Mouse (Mus musculus) Muller cell, postnatal 12 days (primary cell): Measurements from ENCODE around the gene Tcl1.
"Not testable (repeated sequence)": the region's sequence is repeated elsewhere in the genome, so short reads cannot be mapped to it uniquely, and the experiment has no call there.

Source experiments
- DNase-seq: peaks from one replicate; pipeline ENCODE4 v3.0.0-alpha.2; 2015; ENCODE audit errors: inconsistent ontology term

Gene Tcl1

GRCm38 (mm10) chr12:105222601-105223319 is at the start of gene Tcl1:
Gene Tcl1, minus strand, starts transcription at chr12:105222793.
- DNase-seq, result no peak

DNA sequence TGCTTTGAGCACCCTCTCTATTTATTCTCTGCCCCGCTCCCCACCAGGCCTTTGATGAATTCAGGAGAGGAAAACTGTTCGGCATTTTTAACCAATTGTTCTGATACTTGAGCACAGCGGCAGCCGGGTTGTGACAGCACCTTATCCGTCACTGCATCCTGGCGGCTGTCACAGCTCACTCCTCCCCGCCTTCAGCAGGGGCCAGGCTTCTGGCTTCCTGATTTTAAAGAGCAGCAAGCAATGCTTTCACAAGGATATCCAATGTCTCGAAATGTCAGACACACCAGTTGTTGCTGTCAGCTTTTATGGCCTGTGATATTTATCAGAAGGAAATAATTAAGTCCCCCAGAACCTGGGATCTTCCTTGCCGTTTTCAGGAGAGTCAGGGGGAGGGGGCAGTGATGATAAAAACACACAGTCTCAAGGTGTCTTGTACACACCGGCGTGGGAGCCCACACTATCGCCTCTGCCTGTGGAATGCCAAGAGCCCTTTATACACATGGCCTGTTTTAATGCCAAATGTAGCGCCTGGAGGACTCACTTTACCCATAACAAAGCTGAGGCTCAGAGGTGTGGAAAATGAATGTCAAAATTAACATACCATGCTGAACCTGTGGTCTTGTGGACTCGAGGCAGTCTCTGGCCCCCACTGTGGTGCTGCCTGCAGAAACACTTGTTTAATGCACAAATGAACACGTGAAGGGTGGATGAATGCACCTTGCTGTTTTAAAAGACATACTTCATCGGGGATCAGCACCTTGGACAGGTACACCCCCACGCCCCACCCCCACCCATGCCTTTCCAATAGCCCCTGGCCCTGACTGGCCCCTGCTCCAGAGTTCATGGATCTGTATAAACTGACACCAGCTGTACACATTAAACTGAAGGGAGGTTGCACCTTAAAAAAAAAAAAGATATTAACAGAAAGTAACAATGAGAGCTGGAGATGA is 48.7 kb upstream of the Tcl1 start:
- no peak for DNase-seq

- DNase-seq, result no peak
Observed at GRCm38 (mm10) chr12:105267076-105267475, 44.5 kb upstream of the Tcl1 start.

DNA sequence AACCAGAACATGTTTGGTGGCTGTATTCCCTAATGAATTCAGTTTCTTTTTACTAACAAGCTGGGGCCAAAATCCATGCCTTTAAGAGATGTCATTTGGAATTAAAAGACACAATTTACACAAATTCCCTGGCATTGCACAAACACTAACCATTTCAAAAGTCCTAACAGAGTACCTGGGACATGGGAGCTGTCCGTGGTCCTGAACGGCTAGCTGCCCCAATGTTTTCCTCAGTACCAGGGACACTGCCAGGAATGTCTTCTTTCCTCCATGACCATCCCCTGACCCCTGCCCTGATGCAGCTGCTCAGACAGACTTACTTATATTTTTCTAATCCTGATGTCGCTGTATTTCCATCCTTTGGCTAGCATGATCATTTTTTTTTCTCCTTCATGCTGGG is 43.5 kb upstream of the Tcl1 start:
- DNase-seq, result peak; percentile 42

- DNase-seq, result no peak
Observed at GRCm38 (mm10) chr12:105259221-105259620, 36.6 kb upstream of the Tcl1 start.

GRCm38 (mm10) chr12:105258787-105259186 is 36.2 kb upstream of the Tcl1 start:
- DNase-seq, result no peak

DNA sequence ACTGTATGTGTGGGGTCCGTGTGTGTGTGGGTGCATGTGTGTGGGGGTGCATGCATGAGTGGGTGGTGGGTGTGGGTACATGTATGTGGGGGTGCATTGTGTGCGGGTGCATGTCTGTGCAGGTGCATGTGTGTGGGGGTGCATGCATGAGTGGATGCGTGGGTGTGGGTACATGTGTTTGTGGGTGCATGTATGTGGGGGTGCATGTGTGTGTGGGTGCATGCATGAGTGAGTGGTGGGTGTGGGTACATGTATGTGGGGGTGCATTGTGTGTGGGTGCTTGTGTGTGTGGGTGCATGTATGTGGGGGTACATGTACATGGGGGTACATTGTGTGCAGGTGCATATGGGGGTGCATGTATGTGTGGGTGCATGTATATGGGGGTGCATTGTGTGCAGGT is 31.2 kb upstream of the Tcl1 start:
- DNase-seq, result no peak

DNA sequence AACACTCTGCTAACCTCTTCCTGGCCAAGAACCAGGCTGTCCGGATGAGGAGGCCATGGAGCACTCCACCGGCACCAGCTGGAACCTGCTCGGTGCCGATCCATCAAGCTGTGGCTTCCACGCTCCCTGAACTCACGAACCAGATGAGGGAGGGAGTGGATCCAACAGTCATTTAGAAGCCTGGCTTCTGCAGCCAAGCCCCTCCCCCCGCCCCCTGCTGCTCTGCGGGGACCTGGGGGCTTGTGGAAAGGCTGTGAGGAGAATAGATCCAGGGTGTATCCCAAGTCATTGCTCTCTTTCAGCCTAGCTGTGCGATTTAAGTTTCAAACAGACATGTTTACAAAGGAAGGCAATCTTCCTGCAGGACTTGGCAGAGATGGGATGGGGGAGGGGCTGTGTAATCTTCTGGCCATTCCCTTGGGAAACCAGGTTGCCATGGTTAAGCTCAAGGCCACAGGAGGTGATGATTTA is 26.2 kb upstream of the Tcl1 start:
- DNase-seq, result peak; percentile 3

- DNase-seq, result no peak
Observed at GRCm38 (mm10) chr12:105239060-105239459, 16.5 kb upstream of the Tcl1 start.

GRCm38 (mm10) chr12:105235091-105235490 is 12.5 kb upstream of the Tcl1 start:
- DNase-seq, result no peak

- DNase-seq, result peak; percentile 6
Observed at GRCm38 (mm10) chr12:105234362-105234761, 11.8 kb upstream of the Tcl1 start.

- no peak for DNase-seq
Observed at GRCm38 (mm10) chr12:105224621-105225320, 2.2 kb upstream of the Tcl1 start.

- DNase-seq, result no peak
Observed at GRCm38 (mm10) chr12:105217101-105217760, 5.4 kb downstream of the Tcl1 start.

- DNase-seq, result no peak
Observed at GRCm38 (mm10) chr12:105209231-105209630, 13.4 kb downstream of the Tcl1 start.

DNA sequence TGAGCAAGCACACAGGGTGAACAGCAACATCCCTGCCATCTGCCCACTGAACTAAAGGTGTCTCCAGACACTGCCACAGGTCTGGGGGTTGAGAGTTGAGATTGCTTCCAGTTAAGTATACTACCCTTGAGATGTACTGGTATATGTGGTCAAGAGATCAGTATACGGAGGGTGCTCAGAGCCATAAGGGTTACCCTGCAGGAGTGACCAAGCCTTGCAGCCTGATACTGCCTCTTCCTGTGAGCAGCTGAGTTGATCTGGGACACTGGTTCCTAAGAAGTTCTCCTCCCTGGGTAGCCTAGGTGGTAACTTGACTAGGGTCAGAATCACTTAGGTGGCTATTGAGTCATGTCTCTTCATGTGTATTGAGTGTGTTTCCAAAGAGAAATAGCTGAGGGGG is 14.2 kb downstream of the Tcl1 start:
- DNase-seq, result no peak

GRCm38 (mm10) chr12:105207071-105207470 is 15.5 kb downstream of the Tcl1 start:
- DNase-seq, result no peak

- DNase-seq, result not testable (repeated sequence)
Observed at GRCm38 (mm10) chr12:105201657-105202056, 20.9 kb downstream of the Tcl1 start, which contains the start of gene Tcl1b4. Gene Tcl1b4, plus strand, starts transcription at chr12:105201957.

GRCm38 (mm10) chr12:105199684-105200497 is 22.7 kb downstream of the Tcl1 start:
- not testable (repeated sequence) for DNase-seq

DNA sequence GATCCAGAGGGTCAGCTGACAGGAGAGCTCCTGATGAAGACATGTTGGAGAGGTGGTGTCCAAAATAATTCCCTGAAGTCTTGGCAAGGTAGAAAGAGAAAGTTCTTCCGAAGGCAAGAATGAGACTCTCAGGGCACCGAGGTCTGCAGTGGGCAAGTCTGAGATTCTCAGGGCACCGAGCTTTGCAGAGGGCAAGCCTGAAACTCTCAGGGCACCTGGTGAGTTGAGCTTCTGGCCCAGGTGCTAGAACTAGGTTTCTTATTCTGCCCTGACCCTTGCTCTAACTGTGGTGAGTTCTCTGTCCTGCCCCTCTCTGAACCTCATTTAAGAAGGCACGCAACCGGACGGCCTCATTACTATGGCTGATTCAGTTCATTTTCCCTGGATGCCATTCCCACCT is 31.9 kb downstream of the Tcl1 start, which contains the start of gene Tcl1b3:
Gene Tcl1b3, plus strand, starts transcription at position 301 of the 400 bp plus-strand sequence.
- not testable (repeated sequence) for DNase-seq

DNA sequence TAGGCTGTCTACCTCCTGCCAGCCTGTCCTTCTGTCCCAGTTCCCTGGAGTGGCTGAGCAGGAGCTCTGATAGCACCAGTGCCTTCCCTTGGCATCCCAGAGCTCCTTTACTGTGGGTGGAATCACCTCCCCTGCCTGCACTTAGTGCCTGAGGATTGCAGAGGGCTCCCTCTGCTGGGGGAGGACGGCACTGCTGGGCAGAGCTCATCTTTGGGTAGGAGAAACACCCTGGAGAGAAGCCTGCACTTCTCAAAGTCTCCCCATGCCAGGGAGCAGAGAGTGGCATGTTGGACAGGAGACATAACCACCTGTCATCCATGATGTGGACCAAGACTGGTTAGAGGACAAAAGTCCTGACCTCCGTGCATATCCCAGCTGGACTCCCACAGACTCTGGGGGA is 33.6 kb downstream of the Tcl1 start:
- not testable (repeated sequence) for DNase-seq
